Mouse (Mus musculus): ENCODE data around the gene Rassf9. TPM values are rescaled to one million over a fixed set of nuclear protein-coding genes. Genes with fewer than 3 reads are reported as not detected.

Rassf9 gene
- polyA plus RNA-seq (2015; fragmentation: Nextera tagmentation; extraction: Ambion mirVana), result 1.5 and 2.6 TPM in 2 replicates

GRCm38 (mm10) chr10:102511807-102512461, at the start of gene Rassf9:
Gene Rassf9 (plus strand): TSS chr10:102512222.
- Histone ChIP-seq H3K4me2 (no peak within 1 kb of the TSS), H3K27me3 (no peaks in the 10 kb centered on the region), H3K4me3 (no peak within 1 kb of the TSS), H3K9ac (no peak within 1 kb of the TSS), H3K27ac (no peak within 1 kb of the TSS), H3K36me3 (no peaks in the 10 kb centered on the region), H3K4me1 (replicated peaks) (0 out of 2 replicates have a peak, but pooled peaks cover 5% of the 10 kb centered on the region), H3K9me3 (no peaks in the 10 kb centered on the region)
- WGBS, result 27% methylated on average over 4 of the region's 5 CpGs
- ATAC-seq (ENCODE audit: low FRiP score), result peak; percentile 43; the same call in 1 of the 2 replicates

- Histone ChIP-seq H3K4me1 (replicated peaks) (no peaks in the 10 kb centered on the region), H3K27me3 (no peaks in the 10 kb centered on the region), H3K36me3 (no peaks in the 10 kb centered on the region), H3K4me2 (no peak overlapping the region), H3K4me3 (no peak overlapping the region), H3K27ac (no peak overlapping the region), H3K9ac (no peak overlapping the region), H3K9me3 (no peaks in the 10 kb centered on the region)
- ATAC-seq (ENCODE audit: low FRiP score), result no peak
- 86% methylated on average over 2 of the region's 2 CpGs for WGBS
Observed at GRCm38 (mm10) chr10:102469412-102469811, 42.6 kb upstream of the Rassf9 start.

DNA sequence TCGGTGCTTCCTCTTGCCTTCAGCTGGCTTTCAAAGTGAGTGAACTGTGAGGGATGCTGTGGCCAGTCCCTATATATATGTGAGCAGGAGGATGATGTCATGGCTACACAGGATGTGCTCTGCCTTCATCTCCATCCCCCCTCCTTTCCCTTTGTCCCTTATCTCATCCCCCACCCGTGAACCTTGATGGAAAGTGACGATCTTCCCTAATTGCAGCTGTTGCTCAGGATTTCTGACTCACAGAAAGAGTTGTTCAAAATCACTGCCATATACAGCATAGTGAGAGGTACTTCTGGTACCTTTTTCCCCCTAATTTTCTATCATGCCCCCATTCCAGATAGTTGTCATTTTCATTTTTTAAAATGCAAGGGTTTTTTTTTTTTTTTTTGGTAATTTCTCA, 21.6 kb upstream of the Rassf9 start, which contains the start of gene Nts:
Nts (minus strand) TSS at position 101 of the 400 bp plus-strand sequence.
- no peak for ATAC-seq (ENCODE audit: low FRiP score)
- WGBS, result 40% methylated on average over 3 of the region's 3 CpGs
- H3K9me3 ChIP-seq, result no peaks in the 10 kb centered on the region
- H3K9ac ChIP-seq, result no peak within 1 kb of the TSS
- no peaks in the 10 kb centered on the region for H3K27me3 ChIP-seq
- no peaks in the 10 kb centered on the region for H3K36me3 ChIP-seq
- no peaks in the 10 kb centered on the region for H3K4me1 ChIP-seq (replicated peaks)
- H3K27ac ChIP-seq, result no peak within 1 kb of the TSS
- H3K4me3 ChIP-seq, result no peak within 1 kb of the TSS
- no peak within 1 kb of the TSS for H3K4me2 ChIP-seq

DNA sequence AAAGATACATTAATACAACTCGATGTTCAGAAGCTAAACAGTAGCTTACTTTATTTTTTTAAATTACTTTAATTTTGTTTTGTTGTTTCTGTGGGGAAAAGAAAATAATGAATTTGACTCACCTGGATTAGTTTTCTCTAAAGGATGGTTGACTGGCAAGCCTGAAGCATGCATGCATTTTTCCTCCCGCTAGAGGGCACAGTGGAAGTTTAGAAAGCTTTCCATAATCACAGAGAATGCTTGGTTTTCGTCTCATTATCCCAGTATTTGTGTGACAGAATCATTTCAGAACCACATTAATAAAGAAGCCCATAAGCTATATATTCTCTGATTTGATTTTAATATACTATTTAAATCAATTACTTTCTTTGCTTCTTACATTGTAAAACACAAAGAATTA, 20.2 kb upstream of the Rassf9 start:
- 19% methylated on average over 3 of the region's 3 CpGs for WGBS
- H3K4me3 ChIP-seq, result no peak overlapping the region
- H3K4me1 ChIP-seq (replicated peaks), result no peaks in the 10 kb centered on the region
- no peak overlapping the region for H3K4me2 ChIP-seq
- no peaks in the 10 kb centered on the region for H3K27me3 ChIP-seq
- no peak overlapping the region for H3K9ac ChIP-seq
- no peak for ATAC-seq (ENCODE audit: low FRiP score)
- H3K27ac ChIP-seq, result no peak overlapping the region
- H3K9me3 ChIP-seq, result no peaks in the 10 kb centered on the region
- no peaks in the 10 kb centered on the region for H3K36me3 ChIP-seq

- Histone ChIP-seq H3K9me3 (no peaks in the 10 kb centered on the region), H3K4me3 (no peak overlapping the region), H3K4me1 (replicated peaks) (no peaks in the 10 kb centered on the region), H3K27me3 (no peaks in the 10 kb centered on the region), H3K36me3 (no peaks in the 10 kb centered on the region), H3K4me2 (no peak overlapping the region), H3K9ac (no peak overlapping the region), H3K27ac (no peak overlapping the region)
- no peak for ATAC-seq (ENCODE audit: low FRiP score)
- WGBS, result 36% methylated on average over 4 of the region's 4 CpGs
Observed at GRCm38 (mm10) chr10:102498754-102499153, 13.3 kb upstream of the Rassf9 start.

GRCm38 (mm10) chr10:102507386-102507785, 4.6 kb upstream of the Rassf9 start:
- H3K9ac ChIP-seq, result no peak overlapping the region
- H3K36me3 ChIP-seq, result no peaks in the 10 kb centered on the region
- 0 out of 2 replicates have a peak, but pooled peaks cover 5% of the 10 kb centered on the region for H3K4me1 ChIP-seq (replicated peaks)
- H3K27ac ChIP-seq, result no peak overlapping the region
- WGBS, result 67% methylated on average over 4 of the region's 4 CpGs
- no peaks in the 10 kb centered on the region for H3K27me3 ChIP-seq
- no peaks in the 10 kb centered on the region for H3K9me3 ChIP-seq
- no peak overlapping the region for H3K4me3 ChIP-seq
- no peak overlapping the region for H3K4me2 ChIP-seq
- no peak for ATAC-seq (ENCODE audit: low FRiP score)

- Histone ChIP-seq H3K36me3 (no peaks in the 10 kb centered on the region), H3K9ac (no peak overlapping the region), H3K4me1 (replicated peaks) (0 out of 2 replicates have a peak, but pooled peaks cover 5% of the 10 kb centered on the region), H3K4me2 (no peak overlapping the region), H3K27ac (no peak overlapping the region), H3K4me3 (no peak overlapping the region), H3K9me3 (no peaks in the 10 kb centered on the region), H3K27me3 (no peaks in the 10 kb centered on the region)
- ATAC-seq (ENCODE audit: low FRiP score), result peak; percentile 7; the same call in 1 of the 2 replicates
- 34% methylated on average over 3 of the region's 3 CpGs for WGBS
Observed at GRCm38 (mm10) chr10:102511461-102511806, 588 bp upstream of the Rassf9 start.

DNA sequence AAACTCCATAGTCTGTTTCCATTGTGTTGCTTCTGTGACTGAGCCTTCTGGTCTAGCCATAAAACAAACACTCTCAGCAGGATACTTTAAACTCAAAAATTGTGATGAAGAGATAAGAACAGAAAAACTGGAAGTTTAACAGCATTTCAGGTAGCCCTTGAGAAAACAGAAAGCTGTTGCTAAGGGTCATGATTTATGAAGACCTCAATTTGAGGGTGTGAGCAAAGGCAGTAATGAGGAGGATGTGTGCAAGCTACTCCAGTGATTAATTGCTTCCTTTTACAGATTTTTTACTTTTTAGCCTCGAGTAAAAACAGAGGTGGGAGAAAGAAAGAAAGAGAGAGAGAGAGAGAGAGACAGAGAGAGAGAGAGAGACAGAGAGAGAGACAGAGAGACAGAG, 2.1 kb downstream of the Rassf9 start:
- H3K27me3 ChIP-seq, result no peaks in the 10 kb centered on the region
- WGBS, result 34% methylated on average over 1 of the region's 1 CpGs
- H3K9ac ChIP-seq, result no peak overlapping the region
- ATAC-seq (ENCODE audit: low FRiP score), result no peak
- H3K4me1 ChIP-seq (replicated peaks), result 0 out of 2 replicates have a peak, but pooled peaks cover 5% of the 10 kb centered on the region
- H3K9me3 ChIP-seq, result no peaks in the 10 kb centered on the region
- H3K4me3 ChIP-seq, result no peak overlapping the region
- H3K27ac ChIP-seq, result no peak overlapping the region
- no peak overlapping the region for H3K4me2 ChIP-seq
- no peaks in the 10 kb centered on the region for H3K36me3 ChIP-seq

GRCm38 (mm10) chr10:102527901-102528300, 15.9 kb downstream of the Rassf9 start:
- Histone ChIP-seq H3K9me3 (no peaks in the 10 kb centered on the region), H3K27me3 (no peaks in the 10 kb centered on the region), H3K36me3 (no peaks in the 10 kb centered on the region), H3K4me3 (no peak overlapping the region), H3K9ac (no peak overlapping the region), H3K4me2 (no peak overlapping the region), H3K27ac (no peak overlapping the region), H3K4me1 (replicated peaks) (no peaks in the 10 kb centered on the region)
- 85% methylated on average over 3 of the region's 3 CpGs for WGBS
- no peak for ATAC-seq (ENCODE audit: low FRiP score)

DNA sequence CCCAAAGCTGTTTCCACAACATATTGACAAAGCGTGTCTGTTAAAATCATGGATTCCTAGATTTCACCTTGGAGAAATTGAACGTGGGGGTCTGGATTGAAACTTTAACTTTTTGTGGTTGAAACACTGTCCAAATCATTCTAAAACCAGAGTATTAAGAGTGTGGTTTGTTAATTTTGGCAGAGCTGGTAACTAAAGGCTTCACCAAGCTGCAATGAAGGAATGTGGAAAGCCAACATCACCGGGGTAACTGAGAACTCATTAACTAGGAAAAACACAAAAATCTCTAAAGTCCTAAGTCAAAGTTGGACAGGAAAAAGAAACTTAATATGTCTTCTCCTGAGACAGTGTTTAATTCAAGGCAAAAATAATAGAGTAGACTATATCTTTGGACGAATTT, 41.9 kb downstream of the Rassf9 start:
- Histone ChIP-seq H3K9me3 (no peaks in the 10 kb centered on the region), H3K9ac (no peak overlapping the region), H3K27ac (no peak overlapping the region), H3K36me3 (no peaks in the 10 kb centered on the region), H3K4me1 (replicated peaks) (no peaks in the 10 kb centered on the region), H3K4me3 (no peak overlapping the region), H3K4me2 (no peak overlapping the region), H3K27me3 (no peaks in the 10 kb centered on the region)
- no peak for ATAC-seq (ENCODE audit: low FRiP score)
- 72% methylated on average over 4 of the region's 4 CpGs for WGBS

GRCm38 (mm10) chr10:102562488-102562887, 50.5 kb downstream of the Rassf9 start:
- H3K4me2 ChIP-seq, result no peak overlapping the region
- no peaks in the 10 kb centered on the region for H3K27me3 ChIP-seq
- no peaks in the 10 kb centered on the region for H3K36me3 ChIP-seq
- H3K9ac ChIP-seq, result no peak overlapping the region
- no peaks in the 10 kb centered on the region for H3K9me3 ChIP-seq
- 83% methylated on average over 1 of the region's 1 CpGs for WGBS
- ATAC-seq (ENCODE audit: low FRiP score), result no peak
- no peak overlapping the region for H3K27ac ChIP-seq
- H3K4me1 ChIP-seq (replicated peaks), result no peaks in the 10 kb centered on the region
- no peak overlapping the region for H3K4me3 ChIP-seq

DNA sequence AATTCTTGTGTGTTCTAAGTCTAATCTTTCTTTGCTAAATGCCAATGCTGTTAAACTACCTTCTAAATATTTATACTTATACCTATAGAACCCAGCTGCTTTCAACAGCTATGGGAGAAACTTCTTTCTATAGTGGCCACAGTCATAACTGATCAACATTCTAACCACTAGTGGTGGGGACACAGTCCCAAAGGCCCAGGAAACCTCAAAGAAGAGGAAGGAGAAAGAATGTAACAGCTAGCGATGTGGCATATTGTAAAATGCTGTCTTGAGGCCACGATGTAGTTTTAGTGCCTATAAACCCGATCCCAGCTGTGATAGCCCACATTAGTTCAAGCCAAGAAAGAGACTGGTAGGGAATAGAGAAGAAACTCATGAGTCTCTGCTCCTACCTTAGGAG, 65.9 kb downstream of the Rassf9 start:
- Histone ChIP-seq H3K36me3 (no peaks in the 10 kb centered on the region), H3K27me3 (no peaks in the 10 kb centered on the region), H3K4me2 (no peak overlapping the region), H3K4me1 (replicated peaks) (no peaks in the 10 kb centered on the region), H3K9me3 (no peaks in the 10 kb centered on the region), H3K4me3 (no peak overlapping the region), H3K27ac (no peak overlapping the region), H3K9ac (no peak overlapping the region)
- WGBS, result 95% methylated on average over 3 of the region's 3 CpGs
- no peak for ATAC-seq (ENCODE audit: low FRiP score)

DNA sequence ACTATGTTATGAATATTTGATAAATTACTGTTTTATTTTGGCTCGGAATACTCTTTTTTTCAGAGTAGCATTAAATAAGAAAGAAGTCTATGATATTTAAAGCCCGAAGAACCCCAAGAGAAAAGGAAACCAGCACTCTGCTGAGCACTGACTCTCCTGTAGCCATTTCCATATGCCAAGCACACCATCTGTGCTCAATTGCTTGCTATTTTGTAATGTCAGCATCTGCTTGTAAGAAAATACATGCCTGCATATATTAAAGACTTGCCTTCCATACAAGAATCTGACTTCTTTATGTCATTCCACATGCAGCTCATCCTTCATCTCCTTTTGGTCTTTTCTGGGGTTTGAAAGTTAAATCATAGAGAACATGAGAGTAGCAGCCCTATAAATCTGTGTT, 82.3 kb downstream of the Rassf9 start:
- Histone ChIP-seq H3K9ac (no peak overlapping the region), H3K4me3 (no peak overlapping the region), H3K27ac (no peak overlapping the region), H3K4me2 (no peak overlapping the region), H3K36me3 (no peaks in the 10 kb centered on the region), H3K27me3 (no peaks in the 10 kb centered on the region), H3K9me3 (no peaks in the 10 kb centered on the region), H3K4me1 (replicated peaks) (no peaks in the 10 kb centered on the region)
- WGBS, result 80% methylated on average over 2 of the region's 2 CpGs
- no peak for ATAC-seq (ENCODE audit: low FRiP score)
